Mouse (Mus musculus) erythroblast, embryonic 14.5 days (primary cell): ENCODE data around the gene Ccdc106.

ENCODE experiments used
- GATA1 ChIP-seq: IDR thresholded peaks from 2 replicates; pipeline ENCODE4 v1.6.1; 2012; ENCODE audit warnings: low read length, inconsistent platforms, mixed read lengths
- TAL1 ChIP-seq: IDR thresholded peaks from 3 replicates; pipeline ENCODE4 v1.6.1; 2012; ENCODE audit warnings: low read length, inconsistent platforms, mixed read lengths

DNA sequence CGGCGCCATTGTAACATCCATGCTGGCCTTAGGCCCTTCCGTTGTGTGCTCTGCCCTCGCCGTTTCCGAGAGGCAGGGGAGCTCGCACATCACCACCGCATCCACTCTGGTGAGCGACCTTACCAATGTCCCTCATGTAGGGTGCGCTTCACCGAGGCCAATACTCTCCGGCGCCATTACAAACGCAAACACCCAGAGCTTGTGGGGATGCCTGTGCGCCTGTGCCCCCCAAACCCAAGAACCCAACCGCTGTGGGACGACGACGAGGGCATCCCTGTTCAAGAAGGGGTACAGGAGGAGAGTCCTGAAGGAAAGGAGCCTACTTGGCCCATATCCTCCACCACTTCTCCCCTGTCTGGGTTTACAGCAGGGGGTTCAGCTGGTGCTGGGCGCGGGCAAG is 2.4 kb upstream of the Ccdc106 start:
- TF ChIP-seq GATA1: no peak
- no peak for TF ChIP-seq TAL1
